Mouse (Mus musculus): ENCODE measurements around the gene Rere.

DNA sequence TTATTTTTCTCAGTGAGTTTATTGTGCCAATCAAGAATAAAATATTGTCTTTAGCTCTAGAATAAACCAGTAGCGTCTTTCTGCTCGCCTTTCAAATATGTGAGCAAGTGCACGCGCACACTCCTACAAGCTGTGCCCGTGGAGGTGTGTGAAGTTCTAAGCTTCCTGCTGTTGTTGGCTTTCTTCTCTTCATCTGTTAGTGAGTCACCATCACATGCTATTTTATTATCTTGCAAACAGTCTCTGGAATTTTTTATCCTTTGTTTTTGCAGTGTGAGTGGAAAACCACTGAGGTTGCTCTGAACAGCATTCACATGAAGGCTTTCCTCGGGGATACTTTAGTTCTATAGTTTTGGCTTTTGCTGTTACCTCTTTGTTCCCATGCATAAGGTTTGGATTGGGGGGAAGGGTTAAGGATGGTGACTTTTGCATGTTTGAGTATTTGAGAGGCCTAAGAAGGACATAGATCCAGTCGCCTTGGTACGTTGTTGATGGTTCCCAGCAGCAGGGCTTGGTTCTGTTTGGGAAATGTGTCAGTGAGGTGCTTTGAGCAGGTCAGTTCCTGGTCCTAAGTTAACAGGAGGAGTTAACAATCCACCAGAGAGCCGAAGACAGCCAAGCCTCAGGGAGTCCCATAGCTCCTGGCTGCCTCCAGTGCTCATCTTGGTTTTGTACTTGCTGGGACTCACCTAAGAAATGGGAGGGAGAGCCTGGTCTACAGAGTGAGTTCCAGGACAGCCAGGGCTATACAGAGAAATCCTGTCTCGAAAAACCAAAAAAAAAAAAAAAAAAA lies 300.7 kb downstream of the Rere start:
- TF ChIP-seq CTCF (IDR thresholded peaks at IDR 0.05; ENCODE audit: control insufficient read depth, insufficient read depth, insufficient replicate concordance, low read depth, low read length) (no peak), POLR2A (IDR thresholded peaks at IDR 0.05; ENCODE audit: control insufficient read depth, low read depth, low read length) (no peak)
